Mouse (Mus musculus) spleen, adult 2 months (tissue): ENCODE measurements around the gene Kiss1.

ENCODE experiments used
- CTCF ChIP-seq: fragments of 200-500 bp; IDR thresholded peaks from 2 replicates; pipeline ENCODE4 v1.5.1; 2011; ENCODE audit warnings: mild to moderate bottlenecking, inconsistent platforms; ENCODE audit not compliant: insufficient read depth, insufficient read length, insufficient replicate concordance; ENCODE audit errors: extremely low read depth
- POLR2A ChIP-seq: fragments of 200-500 bp; IDR thresholded peaks from 2 replicates; pipeline ENCODE4 v1.6.1; 2011; ENCODE audit warnings: low read depth, low read length, inconsistent platforms

GRCm38 (mm10) chr1:133329638-133329964 lies 7.9 kb downstream of the Kiss1 start:
- TF ChIP-seq POLR2A = no peak
- TF ChIP-seq CTCF = no peak
